Mouse (Mus musculus): ENCODE data around the gene Gnai3. TPM values are rescaled to one million over a fixed set of nuclear protein-coding genes. Genes with fewer than 3 reads are reported as not detected.

Gene Gnai3
- total RNA-seq, 2 experiments from 2014 or later, result 28.0 to 28.4 TPM

DNA sequence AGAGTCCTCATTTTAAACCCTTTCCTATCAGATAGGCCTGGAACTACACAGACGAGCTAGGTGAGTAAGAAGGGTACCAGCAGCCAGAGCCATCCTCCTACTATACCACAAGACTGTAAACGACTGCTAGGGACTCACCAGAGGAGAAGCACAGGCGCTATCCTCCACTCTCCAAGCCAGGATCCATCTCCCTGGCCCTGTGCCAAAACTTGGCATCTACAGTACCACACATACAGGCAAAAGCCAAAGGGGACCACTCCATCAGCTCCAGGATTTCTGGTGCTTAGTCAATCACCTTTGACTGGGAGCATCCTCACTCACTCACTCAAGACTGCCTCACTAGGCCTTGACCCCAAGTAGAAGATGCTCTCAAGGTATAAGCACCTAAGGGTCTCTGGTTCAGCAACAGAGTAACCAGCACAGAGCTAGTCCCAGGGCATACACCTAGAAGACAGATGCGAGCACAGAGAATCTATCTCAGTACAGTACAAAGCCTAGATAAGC, 62.0 kb downstream of the Gnai3 start:
- Histone ChIP-seq H3K27ac (peak overlapping the region; percentile 94; the same call in 1 of the 2 replicates), H3K4me3 (peak overlapping the region; percentile 71)
- no peak for DNase-seq (ENCODE audit: low spot score in 2 of 2)
- no peak for TF ChIP-seq CTCF (conservative IDR thresholded peaks at IDR 0.05)

DNA sequence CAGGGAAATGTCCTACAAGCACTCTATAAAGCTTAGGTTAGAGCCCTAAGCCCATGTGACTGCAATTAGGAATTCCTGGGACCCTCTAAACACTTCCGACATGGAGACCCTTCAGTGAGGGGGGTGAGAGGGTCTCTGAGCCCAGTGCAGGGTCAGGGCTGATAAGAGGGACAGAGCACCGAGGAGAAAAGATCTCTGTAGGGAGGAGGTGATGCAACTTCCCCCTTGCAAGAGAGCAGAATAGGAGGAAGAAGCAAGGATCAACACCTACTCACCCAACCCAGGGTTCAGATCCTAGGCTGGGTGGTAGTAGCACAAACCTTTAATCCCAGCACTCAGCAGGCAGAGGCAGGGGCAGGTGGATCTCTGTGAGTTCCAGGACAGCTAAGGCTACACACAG, 62.8 kb downstream of the Gnai3 start:
- TF ChIP-seq CTCF (conservative IDR thresholded peaks at IDR 0.05), result no peak
- Histone ChIP-seq H3K4me3 (no peak overlapping the region), H3K27ac (peak overlapping the region; percentile 68; the same call in 1 of the 2 replicates)
- DNase-seq (ENCODE audit: low spot score in 2 of 2), result no peak

DNA sequence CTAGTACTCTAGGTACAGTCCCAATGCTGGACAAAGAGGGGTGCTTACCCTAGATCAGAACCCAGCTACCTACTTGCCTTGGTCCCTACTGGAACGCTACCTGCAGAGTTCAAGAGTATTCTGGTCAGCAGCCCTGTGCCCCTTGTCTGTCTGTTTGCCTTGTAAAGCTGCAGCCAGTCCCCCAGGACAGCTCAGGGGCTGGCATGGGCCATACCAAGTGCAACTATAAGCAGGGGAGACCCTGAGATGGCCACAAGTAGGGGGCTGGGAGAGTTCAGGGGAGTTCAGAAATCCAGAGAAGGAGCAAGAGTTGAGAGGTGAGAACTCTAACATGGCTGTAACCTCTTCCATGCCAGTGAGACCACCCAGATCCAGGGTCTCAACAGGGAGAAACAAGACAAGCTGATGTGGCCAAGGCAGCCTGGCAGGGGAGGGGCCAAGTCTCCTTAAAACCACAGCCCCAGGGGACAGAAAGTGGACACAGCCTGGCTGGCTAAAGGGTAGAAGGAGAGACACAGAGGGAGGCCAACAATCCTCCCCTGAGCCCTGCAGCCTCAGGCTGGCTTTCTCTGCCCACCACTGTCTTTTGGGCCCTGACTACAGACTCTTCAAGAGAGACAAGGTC, 63.6 kb downstream of the Gnai3 start:
- TF ChIP-seq CTCF (conservative IDR thresholded peaks at IDR 0.05), result no peak
- no peak for DNase-seq (ENCODE audit: low spot score in 2 of 2)
- Histone ChIP-seq H3K27ac (peak overlapping the region; percentile 68; the same call in 1 of the 2 replicates), H3K4me3 (no peak overlapping the region; the same call in 1 of the 2 replicates)

DNA sequence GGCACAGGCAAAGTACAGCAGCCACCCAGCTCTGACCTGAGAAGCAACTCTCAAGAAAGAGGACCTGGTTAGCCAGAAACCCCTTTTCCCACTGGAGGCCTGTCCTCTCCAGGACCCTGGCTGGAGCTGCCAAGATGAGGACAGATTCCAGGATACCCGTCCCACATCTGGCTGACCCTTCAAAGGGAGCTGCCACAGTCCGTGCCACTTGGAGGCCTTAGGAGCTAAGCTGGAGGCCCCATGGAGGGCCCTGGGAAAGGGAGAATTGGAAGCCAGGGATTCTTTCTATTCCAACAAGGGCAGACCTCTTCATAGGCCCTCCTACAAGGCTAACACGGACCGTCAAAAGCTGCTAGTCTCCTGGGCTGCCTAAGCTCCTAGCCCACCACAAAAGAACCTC, 64.3 kb downstream of the Gnai3 start:
- no peak overlapping the region; the same call in 1 of the 2 replicates for H3K4me3 ChIP-seq
- DNase-seq (ENCODE audit: low spot score in 2 of 2), result no peak
- peak overlapping the region; percentile 68; the same call in 1 of the 2 replicates for H3K27ac ChIP-seq
- TF ChIP-seq CTCF (conservative IDR thresholded peaks at IDR 0.05), result no peak

DNA sequence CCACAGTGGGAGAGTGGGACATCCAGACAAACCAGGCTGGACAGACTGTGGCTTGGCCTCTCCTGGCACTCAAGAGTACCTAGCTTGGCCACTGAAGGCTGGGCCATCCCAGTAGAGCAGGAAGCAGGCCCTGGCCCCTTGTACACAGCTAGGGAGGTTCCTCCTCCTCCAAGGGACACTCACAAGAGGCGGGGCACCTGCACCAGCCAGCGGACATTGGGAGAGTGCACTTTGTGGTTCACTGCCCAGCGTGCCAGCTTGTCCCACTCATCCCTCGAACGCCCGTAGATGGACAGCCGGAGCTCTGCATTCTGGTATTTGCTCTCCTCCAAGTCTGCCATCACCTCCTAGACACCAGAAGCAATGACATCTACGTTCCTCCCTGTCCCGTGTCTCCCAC, 69.1 kb downstream of the Gnai3 start:
- H3K4me3 ChIP-seq, result no peak overlapping the region
- no peak overlapping the region for H3K27ac ChIP-seq
- no peak for TF ChIP-seq CTCF (conservative IDR thresholded peaks at IDR 0.05)
- no peak for DNase-seq (ENCODE audit: low spot score in 2 of 2)

DNA sequence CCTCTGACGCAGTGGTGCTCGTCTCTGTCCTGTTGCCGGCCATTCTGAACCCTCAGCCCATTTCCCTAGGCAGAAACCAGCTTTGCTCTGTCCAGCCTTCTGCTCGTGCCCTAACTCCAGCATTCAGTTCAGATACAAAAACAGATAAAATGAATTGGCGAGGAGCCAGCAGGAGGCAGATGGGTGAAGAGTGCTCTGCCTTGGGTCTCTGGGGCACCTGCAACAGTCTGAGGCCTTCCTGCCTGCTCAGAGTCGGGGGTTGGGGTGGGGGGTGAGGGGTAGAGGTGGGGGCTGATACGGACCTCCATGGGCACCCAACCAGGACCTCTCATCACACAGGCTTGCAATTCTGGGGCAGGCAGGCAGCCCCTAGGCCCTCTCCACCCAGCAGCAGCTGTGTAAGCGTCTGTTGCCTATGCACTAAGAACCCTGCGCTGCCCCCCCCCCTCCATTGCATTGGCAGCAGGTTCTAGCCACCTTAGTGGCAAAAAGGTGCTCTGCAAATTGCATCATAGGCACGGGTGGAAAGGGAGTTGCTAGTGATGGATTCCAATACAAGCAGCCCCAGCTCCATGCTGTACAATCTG, 72.9 kb downstream of the Gnai3 start:
- H3K4me3 ChIP-seq, result no peak overlapping the region
- TF ChIP-seq CTCF (conservative IDR thresholded peaks at IDR 0.05), result no peak
- no peak for DNase-seq (ENCODE audit: low spot score in 2 of 2)
- H3K27ac ChIP-seq, result no peak overlapping the region

DNA sequence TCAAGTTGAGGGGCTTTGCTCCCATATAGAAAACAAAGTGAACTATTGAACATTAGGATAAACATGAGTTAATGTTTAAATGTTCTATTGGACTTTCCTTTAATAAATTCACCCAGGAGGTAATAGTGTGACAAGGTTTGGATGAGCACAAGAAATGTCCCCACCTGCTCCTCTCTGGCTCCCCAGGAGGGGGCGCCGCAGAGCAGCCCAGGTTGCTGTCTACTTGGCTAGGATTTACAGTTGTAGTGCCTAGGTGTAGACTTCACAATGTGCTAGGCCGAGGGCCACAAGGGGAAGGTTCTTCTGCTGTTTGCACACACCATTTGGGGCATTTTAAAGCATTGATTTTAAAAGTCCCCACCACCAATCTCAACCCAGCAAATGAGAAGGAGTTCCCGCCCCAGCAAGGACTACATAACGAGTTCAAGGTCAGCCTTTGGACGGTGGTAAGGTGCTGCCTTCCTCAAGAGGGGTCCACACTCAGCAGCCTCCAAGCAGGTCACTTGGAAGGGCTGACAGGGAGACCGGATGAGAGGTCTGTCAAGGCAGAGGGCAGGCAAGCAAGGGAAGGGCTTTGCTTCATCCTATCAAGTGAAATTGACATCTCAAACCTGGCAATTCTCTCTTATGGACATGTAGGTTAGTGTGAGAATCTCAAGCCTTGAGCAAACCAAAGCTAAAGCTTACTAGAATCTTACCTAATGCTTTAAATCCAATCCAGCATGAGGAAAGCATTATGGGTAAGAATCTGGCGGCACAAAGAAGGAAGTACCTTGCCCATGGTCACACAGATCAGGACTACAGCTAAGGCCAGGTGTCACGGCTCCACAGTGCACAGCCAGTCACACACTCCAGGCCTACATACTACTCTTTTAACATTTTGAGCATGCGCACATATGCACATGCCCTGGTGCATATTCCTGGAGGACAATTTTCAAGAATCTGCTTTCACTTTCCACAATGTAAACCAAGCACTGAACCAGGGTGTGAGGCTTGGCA, 75.4 kb downstream of the Gnai3 start:
- TF ChIP-seq CTCF (conservative IDR thresholded peaks at IDR 0.05), result peak; percentile 99
- DNase-seq (ENCODE audit: low spot score in 2 of 2), result peak in 1 of 2 experiments; percentile 78
- Histone ChIP-seq H3K4me3 (no peak overlapping the region), H3K27ac (no peak overlapping the region)

DNA sequence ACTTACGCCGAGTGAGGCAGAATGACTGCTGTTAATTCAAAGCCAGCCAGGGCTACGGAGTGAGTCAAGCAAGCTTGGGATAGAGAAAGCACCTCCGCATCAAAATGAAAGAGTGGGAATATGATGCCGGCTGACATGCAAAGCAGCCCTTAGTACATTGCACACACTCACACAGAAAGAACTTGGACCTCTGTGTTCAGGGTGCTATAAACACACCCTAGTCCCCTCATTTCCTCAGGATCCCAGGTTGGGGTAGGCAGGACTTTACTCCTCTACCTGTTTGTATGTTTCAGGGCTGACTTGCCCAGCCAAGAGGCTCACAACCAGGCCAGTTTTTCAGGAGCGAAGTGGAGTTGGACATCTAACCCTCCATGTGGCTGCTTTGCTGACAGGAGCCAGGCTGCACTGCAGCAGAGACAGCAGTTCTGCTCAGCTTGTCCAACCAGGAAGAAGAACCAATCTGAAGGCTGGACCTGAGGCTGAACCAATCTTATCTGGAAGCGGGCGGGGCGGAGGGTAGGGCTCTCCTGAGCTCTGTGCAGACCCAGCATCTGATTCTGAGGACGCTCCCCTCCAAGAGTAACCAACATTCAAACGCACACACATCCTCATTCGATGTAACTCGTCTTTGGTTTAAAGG, 76.6 kb downstream of the Gnai3 start:
- TF ChIP-seq CTCF (conservative IDR thresholded peaks at IDR 0.05), result no peak
- no peak for DNase-seq (ENCODE audit: low spot score in 2 of 2)
- Histone ChIP-seq H3K27ac (no peak overlapping the region), H3K4me3 (no peak overlapping the region)

DNA sequence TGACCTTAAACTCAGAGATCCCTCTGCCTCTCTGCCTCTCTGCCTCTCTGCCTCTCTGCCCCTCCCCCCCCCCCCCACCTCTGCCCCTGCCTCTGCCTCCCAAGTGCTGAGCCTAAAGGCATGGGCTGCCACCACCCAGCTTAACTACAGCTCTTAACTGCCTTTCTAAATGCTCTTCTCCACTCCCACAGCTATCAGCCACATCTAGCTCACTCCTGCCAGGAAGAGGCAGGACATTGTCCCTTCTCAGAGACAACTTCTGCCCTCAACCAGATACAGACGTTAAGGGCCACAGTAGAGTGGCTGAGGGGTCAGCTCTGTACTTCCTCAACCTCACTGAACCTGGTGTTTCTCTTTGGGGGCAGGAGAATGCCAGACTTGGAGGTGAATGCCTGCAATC, 77.1 kb downstream of the Gnai3 start:
- Histone ChIP-seq H3K4me3 (no peak overlapping the region), H3K27ac (no peak overlapping the region)
- no peak for TF ChIP-seq CTCF (conservative IDR thresholded peaks at IDR 0.05)
- DNase-seq (ENCODE audit: low spot score in 2 of 2), result no peak

DNA sequence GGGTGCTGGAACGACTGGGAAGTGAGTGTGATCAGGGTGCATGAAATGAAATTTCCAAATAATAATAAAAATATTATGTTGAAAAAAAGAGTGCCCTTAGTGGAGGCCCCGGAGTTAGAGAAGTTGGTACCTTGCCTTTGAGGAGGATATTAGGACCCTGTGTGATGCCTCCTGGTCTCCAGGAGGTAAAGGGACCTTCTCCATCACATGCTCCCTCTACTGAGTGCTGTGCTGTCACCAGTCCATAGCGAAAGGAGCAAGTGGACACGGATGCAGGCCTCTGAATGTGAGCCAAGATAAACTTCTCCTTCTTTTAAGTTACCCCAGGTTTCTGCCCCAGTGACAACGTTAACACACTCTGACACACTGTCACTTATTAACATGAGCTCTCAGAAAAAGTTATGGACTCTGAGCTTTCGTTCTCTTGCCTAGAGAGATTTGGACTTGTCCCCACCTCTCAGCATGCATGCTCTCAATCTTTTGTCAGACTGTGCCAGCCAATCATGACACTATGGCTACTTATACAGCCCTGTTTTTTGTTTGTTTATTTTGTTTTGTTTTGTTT, 78.5 kb downstream of the Gnai3 start:
- H3K4me3 ChIP-seq, result no peak overlapping the region
- TF ChIP-seq CTCF (conservative IDR thresholded peaks at IDR 0.05), result no peak
- DNase-seq (ENCODE audit: low spot score in 2 of 2), result no peak
- H3K27ac ChIP-seq, result no peak overlapping the region

DNA sequence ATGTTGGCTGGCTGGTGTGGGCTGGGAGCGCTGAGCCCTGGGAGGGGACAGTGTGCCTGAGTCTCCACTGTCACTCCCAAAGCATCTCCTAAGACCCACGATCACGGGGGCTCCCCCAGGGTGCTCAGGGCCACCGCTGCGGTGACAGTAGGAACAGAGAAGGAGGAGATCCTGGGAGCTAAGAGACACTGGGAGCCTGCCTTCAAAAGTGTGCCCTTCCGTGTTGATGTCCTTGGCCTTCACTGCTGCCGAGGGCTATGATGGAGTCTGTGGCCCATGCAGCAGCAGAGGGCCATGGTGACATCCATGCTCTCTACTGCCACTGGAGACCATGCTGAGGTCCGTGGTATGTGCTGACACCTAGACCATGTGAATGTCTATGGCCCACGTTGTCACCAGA, 80.4 kb downstream of the Gnai3 start:
- no peak overlapping the region for H3K27ac ChIP-seq
- no peak for TF ChIP-seq CTCF (conservative IDR thresholded peaks at IDR 0.05)
- H3K4me3 ChIP-seq, result no peak overlapping the region
- no peak for DNase-seq (ENCODE audit: low spot score in 2 of 2)

DNA sequence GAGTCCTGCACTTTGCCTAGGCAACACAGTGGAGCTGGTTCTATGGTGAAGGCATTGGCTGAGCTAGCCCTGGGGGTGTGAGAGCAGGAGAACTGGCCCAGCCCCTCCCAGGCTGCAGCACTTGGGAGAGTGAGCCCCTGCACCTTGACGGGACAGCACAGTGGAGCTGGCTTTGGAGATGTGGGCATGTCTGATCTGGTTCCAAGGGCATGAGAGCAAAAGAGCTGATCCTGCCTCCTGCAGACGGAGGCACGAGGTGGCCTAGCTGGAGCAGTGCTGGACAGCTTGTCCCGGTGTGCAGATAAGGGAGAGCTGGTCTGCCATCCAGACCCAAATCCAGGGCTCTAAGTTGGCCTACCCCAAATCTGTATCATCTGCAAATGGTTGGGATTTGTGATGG, 81.3 kb downstream of the Gnai3 start:
- DNase-seq (ENCODE audit: low spot score in 2 of 2), result no peak
- no peak overlapping the region for H3K4me3 ChIP-seq
- no peak for TF ChIP-seq CTCF (conservative IDR thresholded peaks at IDR 0.05)

More for the DNA sequence above, 81.3 kb downstream of the Gnai3 start:
- H3K27ac ChIP-seq, result no peak overlapping the region

Data from layer of hippocampus, adult 2 months (tissue).